Mouse (Mus musculus) MEL (cell line): Measurements from ENCODE around the gene Ppp1r3a.

ENCODE experiments used
- CTCF ChIP-seq, 3 experiments: IDR thresholded peaks in 2 of 3; conservative IDR thresholded peaks in 1 of 3; 2 replicates each; pipeline ENCODE4 v1.5.1; 2011 to 2012; ENCODE audit warnings: low read length in 3 of 3, low read depth in 2 of 3, mild to moderate bottlenecking in 2 of 3, improper control_type of control experiment in 1 of 3, inconsistent platforms in 1 of 3, mixed read lengths in 1 of 3, moderate library complexity in 1 of 3; ENCODE audit not compliant: control insufficient read depth in 1 of 3, insufficient read depth in 1 of 3, poor library complexity in 1 of 3, severe bottlenecking in 1 of 3
- E2F4 ChIP-seq: IDR thresholded peaks from 2 replicates; pipeline ENCODE4 v1.6.1; 2011; ENCODE audit warnings: low read depth, low read length, improper control_type of control experiment, borderline replicate concordance
- ELF1 ChIP-seq: IDR thresholded peaks from 2 replicates; pipeline ENCODE4 v1.6.1; 2014; ENCODE audit warnings: low read depth, mild to moderate bottlenecking, inconsistent platforms, low read length, improper control_type of control experiment, moderate library complexity
- EP300 ChIP-seq, 2 experiments: IDR thresholded peaks; 2 replicates each; pipeline ENCODE4 v1.6.1; 2011; ENCODE audit warnings: improper control_type of control experiment in 2 of 2, low read length in 2 of 2, low read depth in 1 of 2, mild to moderate bottlenecking in 1 of 2
- GATA1 ChIP-seq: IDR thresholded peaks from 2 replicates; pipeline ENCODE4 v1.6.1; 2011; ENCODE audit warnings: low read depth, low read length, improper control_type of control experiment
- MAX ChIP-seq: IDR thresholded peaks from 2 replicates; pipeline ENCODE4 v1.6.1; 2011; ENCODE audit warnings: low read length, improper control_type of control experiment
- POLR2A ChIP-seq, 2 experiments: IDR thresholded peaks; 2 replicates each; pipeline ENCODE4 v1.6.1; 2011 to 2012; ENCODE audit warnings: low read length in 2 of 2, mild to moderate bottlenecking in 2 of 2, control low read depth in 1 of 2, improper control_type of control experiment in 1 of 2, low read depth in 1 of 2, moderate library complexity in 1 of 2; ENCODE audit not compliant: control insufficient read depth in 1 of 2, insufficient read depth in 1 of 2, poor library complexity in 1 of 2
- USF1 ChIP-seq: IDR thresholded peaks from 2 replicates; pipeline ENCODE4 v1.6.1; 2014; ENCODE audit warnings: low read depth, mild to moderate bottlenecking, inconsistent platforms, low read length, improper control_type of control experiment, moderate library complexity
- ZKSCAN1 ChIP-seq: IDR thresholded peaks from 2 replicates; pipeline ENCODE4 v1.6.1; 2012; ENCODE audit warnings: low read depth, mild to moderate bottlenecking, inconsistent platforms, low read length, improper control_type of control experiment, moderate library complexity
- ZMIZ1 ChIP-seq: IDR thresholded peaks from 2 replicates; pipeline ENCODE4 v1.6.1; 2012; ENCODE audit warnings: low read depth, mild to moderate bottlenecking, inconsistent platforms, low read length, improper control_type of control experiment, moderate library complexity

DNA sequence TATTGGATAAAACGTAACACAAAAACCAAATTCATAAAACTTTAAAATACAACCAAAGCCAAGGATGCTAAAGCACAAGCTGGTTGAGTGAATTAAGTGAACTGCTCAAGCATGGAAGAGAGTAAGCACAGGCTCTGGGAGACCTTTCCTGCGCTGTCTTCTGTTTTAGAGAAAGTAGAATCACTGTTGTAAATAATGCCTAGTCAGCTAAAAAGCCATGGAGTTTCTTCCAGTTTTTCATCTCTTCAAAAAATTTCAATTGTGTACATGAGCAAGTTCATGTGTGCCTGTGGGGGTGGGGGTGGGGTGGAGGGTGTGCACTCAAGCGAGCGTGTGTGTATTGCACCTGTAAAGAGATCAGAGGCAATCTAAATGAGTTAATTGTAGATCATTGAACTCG is 24.1 kb downstream of the Ppp1r3a start:
- TF ChIP-seq EP300 (IDR thresholded peaks at IDR 0.05; ENCODE audit: low read depth in 1 of 2, low read length in 2 of 2): no peak
- TF ChIP-seq USF1: no peak
- no peak for TF ChIP-seq POLR2A (IDR thresholded peaks at IDR 0.05; ENCODE audit: control insufficient read depth in 1 of 2, insufficient read depth in 1 of 2, low read depth in 1 of 2, low read length in 2 of 2, poor library complexity in 1 of 2)
- no peak for TF ChIP-seq ELF1
- TF ChIP-seq GATA1: no peak
- TF ChIP-seq MAX: no peak
- no peak for TF ChIP-seq CTCF (IDR thresholded peaks at IDR 0.05 in 2 of 3, conservative IDR thresholded peaks at IDR 0.05 in 1 of 3; ENCODE audit: control insufficient read depth in 1 of 3, insufficient read depth in 1 of 3, low read depth in 2 of 3, low read length in 3 of 3, poor library complexity in 1 of 3, severe bottlenecking in 1 of 3)
- TF ChIP-seq ZMIZ1: no peak
- no peak for TF ChIP-seq ZKSCAN1
- TF ChIP-seq E2F4: no peak
